Mouse (Mus musculus): ENCODE data around the gene Mmel1.

DNA sequence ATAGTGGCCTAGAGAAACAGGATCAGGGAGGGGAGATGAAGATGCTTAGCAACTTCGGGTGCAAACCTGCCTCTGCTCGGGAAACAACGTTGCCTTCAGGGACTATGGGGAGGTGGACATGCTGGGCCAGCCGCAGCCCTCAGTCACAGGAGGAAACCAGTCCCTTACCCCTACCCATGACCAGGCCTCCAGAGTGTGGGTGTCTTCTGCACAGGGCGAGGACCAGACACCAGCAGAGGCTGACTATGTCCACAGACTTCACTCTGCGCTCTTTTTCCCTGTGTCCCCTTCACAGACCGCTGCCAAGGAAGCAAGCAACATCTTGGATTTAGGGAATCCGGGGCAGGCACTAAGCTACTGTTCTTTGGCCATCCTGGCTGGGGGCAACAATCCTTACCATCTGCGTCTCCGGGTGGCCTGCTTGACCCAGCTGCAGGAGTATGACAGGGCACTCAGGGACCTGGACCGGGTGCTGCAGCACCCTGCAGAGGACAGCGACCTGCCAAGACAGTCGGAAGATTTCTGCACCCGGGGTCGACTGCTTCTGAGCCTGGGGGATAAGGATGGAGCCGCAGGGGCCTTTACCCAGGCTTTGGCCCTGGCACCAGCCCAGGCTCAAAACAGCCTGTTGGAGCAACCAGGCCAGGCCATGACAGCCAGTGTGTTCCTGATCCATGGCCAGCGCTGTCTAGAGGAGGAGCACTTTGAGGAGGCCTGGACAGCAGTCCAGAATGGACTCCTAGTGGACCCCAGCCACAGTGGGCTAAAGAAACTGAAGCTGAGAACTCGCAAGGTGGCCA, 4.2 kb upstream of the Mmel1 start:
- TF ChIP-seq CTCF (IDR thresholded peaks at IDR 0.05; ENCODE audit: borderline replicate concordance, insufficient read depth, low read length) (no peak), POLR2A (IDR thresholded peaks at IDR 0.05; ENCODE audit: low read depth, low read length) (no peak)

Data from embryonic fibroblast, embryonic 13.5 days (primary cell).